Mouse (Mus musculus): ENCODE measurements at regions not wholly inside any gene's neighbourhood (a gene's known extent, or its start where the extent isn't known, plus 50 kb on each side); places are given as distances from the start of the nearest gene placed in this dataset.

- no peak for DNase-seq
These were observed 182.9 kb downstream of the Rap2a start for GRCm38 (mm10) chr14:120661111-120661510.

GRCm38 (mm10) chr14:120669665-120670064 lies 191.4 kb downstream of the Rap2a start:
- no peak for DNase-seq

GRCm38 (mm10) chr14:120675752-120676151 lies 197.5 kb downstream of the Rap2a start:
- no peak for DNase-seq

- no peak for DNase-seq
These were observed 200.3 kb downstream of the Rap2a start for GRCm38 (mm10) chr14:120678533-120678932.

GRCm38 (mm10) chr14:120679072-120679471 lies 200.8 kb downstream of the Rap2a start:
- DNase-seq = no peak

GRCm38 (mm10) chr14:120680272-120680671 lies 202.0 kb downstream of the Rap2a start:
- DNase-seq = no peak

GRCm38 (mm10) chr14:120685263-120685662 lies 207.0 kb downstream of the Rap2a start:
- no peak for DNase-seq

- no peak for DNase-seq
These were observed 207.6 kb downstream of the Rap2a start for GRCm38 (mm10) chr14:120685877-120686276.

GRCm38 (mm10) chr14:120686751-120687150 lies 208.5 kb downstream of the Rap2a start:
- DNase-seq = peak; percentile 24

GRCm38 (mm10) chr14:120699378-120699777 lies 211.6 kb upstream of the Ipo5 start:
- no peak for DNase-seq

GRCm38 (mm10) chr14:120705301-120705801 lies 205.7 kb upstream of the Ipo5 start:
- DNase-seq = no peak

GRCm38 (mm10) chr14:120710782-120711181 lies 200.2 kb upstream of the Ipo5 start:
- no peak for DNase-seq

- DNase-seq = peak; percentile 42
These were observed 190.3 kb upstream of the Ipo5 start for GRCm38 (mm10) chr14:120720464-120721445.

- DNase-seq = no peak
These were observed 189.2 kb upstream of the Ipo5 start for GRCm38 (mm10) chr14:120721593-120722461.

- DNase-seq = no peak
These were observed 188.4 kb upstream of the Ipo5 start for GRCm38 (mm10) chr14:120722546-120723112.

GRCm38 (mm10) chr14:120728107-120728506 lies 182.9 kb upstream of the Ipo5 start:
- no peak for DNase-seq

GRCm38 (mm10) chr14:120730226-120730625 lies 180.8 kb upstream of the Ipo5 start:
- no peak for DNase-seq

- DNase-seq = no peak
These were observed 179.2 kb upstream of the Ipo5 start for GRCm38 (mm10) chr14:120731679-120732281.

- no peak for DNase-seq
These were observed 178.5 kb upstream of the Ipo5 start for GRCm38 (mm10) chr14:120732400-120733138.

- no peak for DNase-seq
These were observed 169.5 kb upstream of the Ipo5 start for GRCm38 (mm10) chr14:120741492-120742054.

GRCm38 (mm10) chr14:120754011-120754410 lies 157.0 kb upstream of the Ipo5 start:
- no peak for DNase-seq
